9 mouse cellular contexts compared by ENCODE assay signal in the genomic region with DNA sequence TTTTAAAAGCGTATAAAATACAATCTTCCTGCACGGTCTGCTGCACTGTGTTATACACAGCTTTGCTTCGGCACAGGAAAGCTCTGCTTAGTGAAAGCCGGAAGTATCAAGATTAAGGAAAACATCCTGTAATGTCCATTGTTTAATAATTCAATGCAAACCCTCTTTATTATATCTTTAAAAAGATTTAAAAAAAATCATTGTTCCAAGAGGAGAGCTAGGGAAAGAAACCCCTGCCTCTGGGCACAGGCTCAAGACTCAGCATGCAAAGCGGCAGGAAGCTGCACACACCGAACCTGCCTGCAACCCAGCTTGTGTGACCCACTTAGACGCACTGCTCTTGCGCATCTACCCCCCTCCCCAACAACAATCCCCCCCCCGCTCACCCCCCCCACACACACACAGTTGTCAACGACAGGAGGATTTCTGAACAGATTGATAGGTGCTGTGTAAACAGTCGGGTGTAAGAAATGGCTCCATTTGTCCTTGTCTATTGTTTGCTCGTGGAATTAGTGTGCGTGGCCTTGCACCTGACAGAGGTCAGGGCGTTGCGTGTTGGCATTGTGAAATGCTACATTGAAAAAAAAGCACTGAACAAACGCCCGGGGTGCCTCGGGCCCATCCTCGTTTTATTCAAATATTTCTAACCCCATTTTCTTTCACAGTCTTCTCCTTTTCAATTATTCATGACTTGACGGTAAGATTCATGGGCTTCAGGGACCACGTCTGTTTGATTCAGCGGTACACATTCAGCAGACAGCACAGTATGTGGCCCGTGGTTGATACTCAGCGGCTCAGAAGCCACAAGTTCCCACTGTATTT.
A peak's percentile ranks its signal among the peaks of the same experiment; 100 is the strongest.
DNase-seq lines count a peak whose midpoint lies in the region; ATAC-seq lines count a peak whose summit lies in the region.
"Had no signal": no experiment of that assay in that cellular context is flagged by ENCODE, and none has a peak within 500 bp of the region (broad histone marks: within the 10 kb centered on the region; RNA-seq: fewer than 3 reads in every experiment).

No protein-coding gene starts in this region.

- peak; percentile 48 for DNase-seq in adrenal gland, adult 2 months
- DNase-seq in adrenal gland, adult 18-20 months (ENCODE audit: low spot score in 2 of 2): no peak
- peak; percentile 49 for DNase-seq in R1 (ENCODE audit: low read depth, low spot score)
- peak; percentile 23 to 28 for DNase-seq in heart, postnatal 14 days
- DNase-seq in lung, postnatal 36 days: peak; percentile 15
- no peak for DNase-seq in gastrocnemius, adult 8-10 months (ENCODE audit: low spot score in 2 of 2)
- no peak for DNase-seq in spleen, postnatal 10 days (ENCODE audit: low spot score in 2 of 2)
- DNase-seq: cerebellum, adult 18-20 months had no signal

- intact Hi-C loops in heart, postnatal 14 days (cut with DNase I): loop anchor here (5.0 kb wide), 1 partner anchor 74 kb away; a partner anchor contains a TSS

- ATAC-seq in megakaryocyte-erythroid progenitor cell, adult 5-6 weeks (replicated peaks; ENCODE audit: low FRiP score, low TSS enrichment, poor library complexity, severe bottlenecking): no peak

Comparison
In these comparisons a context has a peak if more than half of its experiments do, and no peak if none do; other contexts are left out.
1. DNase-seq: peak in adrenal gland, adult 2 months (single experiment), R1 (single experiment), heart, postnatal 14 days (2 of 2) and lung, postnatal 36 days (single experiment); none in adrenal gland, adult 18-20 months (0 of 2), gastrocnemius, adult 8-10 months (0 of 2) and spleen, postnatal 10 days (0 of 2).